Mouse (Mus musculus): Measurements from ENCODE around the gene Rac2. TPM values are rescaled to one million over a fixed set of nuclear protein-coding genes. Genes with fewer than 3 reads are reported as not detected.

Gene Rac2
- polyA plus RNA-seq, 1 experiment from 2014 or later = 2.9 TPM

- WGBS = 53% methylated on average over 11 of the region's 11 CpGs
- ATAC-seq = no peak
- H3K4me2 ChIP-seq = peak overlapping the region; percentile 60
Measured at GRCm38 (mm10) chr15:78528726-78529411, 43.7 kb downstream of the Rac2 start.

DNA sequence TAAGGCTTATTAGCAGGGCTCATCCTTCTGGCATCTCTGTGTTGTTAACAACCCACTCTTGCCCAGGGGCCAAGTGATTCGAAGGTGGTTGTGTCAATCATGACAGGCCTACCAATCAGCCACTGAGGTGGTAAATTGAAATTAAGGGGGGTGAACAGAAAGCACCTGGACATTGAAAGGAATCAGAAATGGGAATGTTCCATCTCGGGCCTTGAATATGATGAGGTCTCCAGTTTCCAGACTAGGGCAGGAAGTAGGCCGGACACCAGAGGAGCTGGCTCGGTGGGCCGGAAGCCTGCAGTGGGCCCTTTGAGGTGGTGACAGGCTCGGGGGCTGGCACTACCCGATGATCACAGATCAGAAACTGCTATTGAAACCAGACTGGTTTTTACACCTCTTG lies 44.6 kb downstream of the Rac2 start:
- no peaks in the 10 kb centered on the region for H3K27me3 ChIP-seq
- H3K36me3 ChIP-seq (ENCODE audit: poor library complexity, severe bottlenecking) = no peaks in the 10 kb centered on the region
- H3K4me3 ChIP-seq = no peak overlapping the region
- no peak overlapping the region for H3K4me2 ChIP-seq
- H3K9me3 ChIP-seq (replicated peaks) = no peaks in the 10 kb centered on the region
- no peak overlapping the region for H3K27ac ChIP-seq
- H3K9ac ChIP-seq = no peak overlapping the region
- ATAC-seq = no peak
- 86% methylated on average over 7 of the region's 7 CpGs for WGBS
- peaks cover 32% of the 10 kb centered on the region for H3K4me1 ChIP-seq

More at GRCm38 (mm10) chr15:78528726-78529411, 43.7 kb downstream of the Rac2 start:
- no peak overlapping the region for H3K27ac ChIP-seq
- peak overlapping the region; percentile 33 for H3K4me3 ChIP-seq
- H3K9ac ChIP-seq = peak overlapping the region; percentile 66
- no peaks in the 10 kb centered on the region for H3K27me3 ChIP-seq
- no peaks in the 10 kb centered on the region for H3K9me3 ChIP-seq (replicated peaks)
- peaks cover 32% of the 10 kb centered on the region for H3K4me1 ChIP-seq
- no peaks in the 10 kb centered on the region for H3K36me3 ChIP-seq (ENCODE audit: poor library complexity, severe bottlenecking)

- Histone ChIP-seq H3K27me3 (no peaks in the 10 kb centered on the region), H3K9me3 (replicated peaks) (no peaks in the 10 kb centered on the region), H3K4me3 (no peak overlapping the region), H3K9ac (no peak overlapping the region), H3K4me2 (no peak overlapping the region), H3K27ac (no peak overlapping the region), H3K4me1 (peaks cover 6% of the 10 kb centered on the region), H3K36me3 (ENCODE audit: poor library complexity, severe bottlenecking) (no peaks in the 10 kb centered on the region)
- 83% methylated on average over 5 of the region's 5 CpGs for WGBS
- no peak for ATAC-seq
Measured at GRCm38 (mm10) chr15:78524163-78524562, 48.4 kb downstream of the Rac2 start.

DNA sequence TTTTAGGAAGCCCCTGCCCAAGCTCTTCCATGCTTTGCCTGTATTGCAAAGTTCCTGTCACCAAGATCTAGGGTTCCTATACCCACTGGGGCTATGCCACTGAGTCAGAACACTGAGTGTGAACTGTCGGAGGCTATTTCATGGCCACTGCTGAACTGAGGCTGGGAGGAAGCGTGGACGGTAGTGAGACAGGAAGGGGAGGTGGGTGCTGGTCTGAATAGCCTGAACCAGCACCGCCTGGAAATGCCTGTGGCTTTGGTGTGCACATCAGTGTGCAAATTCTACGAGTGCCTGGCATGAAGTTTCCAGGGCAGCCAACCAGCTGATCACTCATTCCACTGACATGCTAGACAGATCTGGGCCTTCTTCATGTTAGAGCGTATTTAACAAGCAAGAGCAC lies 50.7 kb downstream of the Rac2 start:
- Histone ChIP-seq H3K4me1 (no peaks in the 10 kb centered on the region), H3K9ac (no peak overlapping the region), H3K4me3 (no peak overlapping the region), H3K27me3 (no peaks in the 10 kb centered on the region), H3K4me2 (no peak overlapping the region), H3K27ac (no peak overlapping the region), H3K36me3 (ENCODE audit: poor library complexity, severe bottlenecking) (no peaks in the 10 kb centered on the region), H3K9me3 (replicated peaks) (no peaks in the 10 kb centered on the region)
- WGBS = 85% methylated on average over 6 of the region's 6 CpGs
- ATAC-seq = no peak

GRCm38 (mm10) chr15:78521331-78521730 lies 51.3 kb downstream of the Rac2 start:
- H3K4me1 ChIP-seq = no peaks in the 10 kb centered on the region
- H3K27ac ChIP-seq = no peak overlapping the region
- no peaks in the 10 kb centered on the region for H3K9me3 ChIP-seq (replicated peaks)
- no peak for ATAC-seq
- H3K9ac ChIP-seq = no peak overlapping the region
- H3K27me3 ChIP-seq = no peaks in the 10 kb centered on the region
- H3K4me2 ChIP-seq = no peak overlapping the region
- no peaks in the 10 kb centered on the region for H3K36me3 ChIP-seq (ENCODE audit: poor library complexity, severe bottlenecking)
- 76% methylated on average over 8 of the region's 8 CpGs for WGBS
- no peak overlapping the region for H3K4me3 ChIP-seq

DNA sequence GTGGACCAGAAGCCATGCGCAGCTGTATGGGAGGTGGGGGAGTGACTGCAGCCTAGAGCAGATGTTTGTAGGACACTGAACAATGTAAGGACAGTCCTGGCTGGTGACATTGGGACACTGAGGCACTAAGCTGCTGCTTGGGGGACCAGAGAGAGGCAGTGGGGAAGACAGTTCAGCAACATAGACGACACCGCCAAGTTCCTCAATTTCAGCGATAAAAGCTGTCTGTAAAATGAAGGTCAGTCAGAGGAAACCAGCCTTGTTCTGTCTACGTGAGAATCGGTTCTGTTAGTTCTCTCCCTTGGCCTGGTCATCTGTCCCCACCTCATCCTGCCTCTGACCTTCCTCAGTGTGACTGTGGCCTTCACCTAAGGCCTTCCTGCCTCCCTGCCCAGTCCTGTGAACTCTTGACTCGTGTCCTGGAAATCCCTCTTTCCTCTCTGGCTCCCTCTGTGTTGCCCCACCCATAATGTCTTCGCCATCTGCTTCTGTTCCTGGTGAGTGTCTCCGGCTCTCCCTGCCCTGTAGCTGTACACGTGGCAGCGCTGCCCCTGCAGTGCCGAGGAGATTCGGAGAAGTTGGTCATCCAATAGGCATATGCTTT lies 52.4 kb downstream of the Rac2 start:
- WGBS = 78% methylated on average over 13 of the region's 13 CpGs
- Histone ChIP-seq H3K4me1 (0 out of 2 replicates have a peak, but pooled peaks cover 1% of the 10 kb centered on the region), H3K36me3 (ENCODE audit: poor library complexity, severe bottlenecking) (no peaks in the 10 kb centered on the region), H3K27ac (no peak overlapping the region), H3K4me3 (no peak overlapping the region), H3K27me3 (no peaks in the 10 kb centered on the region), H3K4me2 (no peak overlapping the region), H3K9ac (no peak overlapping the region), H3K9me3 (replicated peaks) (no peaks in the 10 kb centered on the region)
- ATAC-seq = no peak

DNA sequence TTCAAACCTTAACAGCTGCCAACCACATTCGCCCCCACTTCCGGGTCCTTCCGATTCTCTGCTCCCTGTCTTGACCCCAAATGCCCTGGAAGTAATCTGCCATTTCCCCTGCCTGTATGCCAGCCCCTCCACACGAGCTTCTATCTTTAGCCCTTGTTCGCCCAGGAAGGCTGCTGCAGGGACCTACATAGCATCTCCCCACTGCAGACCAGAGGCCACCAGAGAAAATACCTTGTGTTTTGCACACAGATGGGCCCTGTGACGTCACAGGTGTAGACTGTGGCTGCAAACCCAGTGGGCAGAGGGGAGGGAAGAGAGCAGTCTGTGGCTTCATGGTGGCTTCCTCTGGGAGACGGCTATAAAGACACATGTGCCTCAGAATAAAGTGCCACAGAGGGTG lies 54.4 kb downstream of the Rac2 start:
- Histone ChIP-seq H3K4me1 (0 out of 2 replicates have a peak, but pooled peaks cover 3% of the 10 kb centered on the region), H3K4me3 (no peak overlapping the region), H3K4me2 (no peak overlapping the region), H3K36me3 (ENCODE audit: poor library complexity, severe bottlenecking) (no peaks in the 10 kb centered on the region), H3K9ac (no peak overlapping the region), H3K27me3 (no peaks in the 10 kb centered on the region), H3K9me3 (replicated peaks) (no peaks in the 10 kb centered on the region), H3K27ac (no peak overlapping the region)
- WGBS = 73% methylated on average over 7 of the region's 7 CpGs
- ATAC-seq = no peak

- Histone ChIP-seq H3K9me3 (replicated peaks) (no peaks in the 10 kb centered on the region), H3K36me3 (ENCODE audit: poor library complexity, severe bottlenecking) (no peaks in the 10 kb centered on the region), H3K9ac (no peak overlapping the region), H3K4me1 (0 out of 2 replicates have a peak, but pooled peaks cover 3% of the 10 kb centered on the region), H3K4me3 (no peak overlapping the region), H3K27me3 (no peaks in the 10 kb centered on the region), H3K4me2 (no peak overlapping the region), H3K27ac (no peak overlapping the region; the same call in 1 of the 2 replicates)
- whole genome bisulfite sequencing = 89% methylated on average over 5 of the region's 6 CpGs
- ATAC-seq = no peak
Measured at GRCm38 (mm10) chr15:78515759-78516158, 56.8 kb downstream of the Rac2 start.

GRCm38 (mm10) chr15:78514393-78515146 lies 58.0 kb downstream of the Rac2 start:
- WGBS = 34% methylated on average over 7 of the region's 7 CpGs

GRCm38 (mm10) chr15:78513019-78513418 lies 59.6 kb downstream of the Rac2 start:
- Histone ChIP-seq H3K27ac (no peak overlapping the region), H3K4me3 (no peak overlapping the region), H3K4me1 (peaks cover 17% of the 10 kb centered on the region), H3K9me3 (replicated peaks) (no peaks in the 10 kb centered on the region), H3K36me3 (ENCODE audit: poor library complexity, severe bottlenecking) (no peaks in the 10 kb centered on the region), H3K9ac (no peak overlapping the region), H3K27me3 (no peaks in the 10 kb centered on the region), H3K4me2 (no peak overlapping the region)
- WGBS = 86% methylated on average over 14 of the region's 14 CpGs
- no peak for ATAC-seq

More at GRCm38 (mm10) chr15:78514393-78515146, 58.0 kb downstream of the Rac2 start:
- no peaks in the 10 kb centered on the region for H3K36me3 ChIP-seq (ENCODE audit: poor library complexity, severe bottlenecking)
- no peak overlapping the region for H3K4me3 ChIP-seq
- H3K9ac ChIP-seq = no peak overlapping the region; the same call in 1 of the 2 replicates
- H3K9me3 ChIP-seq (replicated peaks) = no peaks in the 10 kb centered on the region
- ATAC-seq = peak; percentile 59; the same call in 1 of the 2 replicates
- H3K27me3 ChIP-seq = no peaks in the 10 kb centered on the region
- H3K27ac ChIP-seq = no peak overlapping the region
- peaks cover 12% of the 10 kb centered on the region for H3K4me1 ChIP-seq
- H3K4me2 ChIP-seq = no peak overlapping the region

DNA sequence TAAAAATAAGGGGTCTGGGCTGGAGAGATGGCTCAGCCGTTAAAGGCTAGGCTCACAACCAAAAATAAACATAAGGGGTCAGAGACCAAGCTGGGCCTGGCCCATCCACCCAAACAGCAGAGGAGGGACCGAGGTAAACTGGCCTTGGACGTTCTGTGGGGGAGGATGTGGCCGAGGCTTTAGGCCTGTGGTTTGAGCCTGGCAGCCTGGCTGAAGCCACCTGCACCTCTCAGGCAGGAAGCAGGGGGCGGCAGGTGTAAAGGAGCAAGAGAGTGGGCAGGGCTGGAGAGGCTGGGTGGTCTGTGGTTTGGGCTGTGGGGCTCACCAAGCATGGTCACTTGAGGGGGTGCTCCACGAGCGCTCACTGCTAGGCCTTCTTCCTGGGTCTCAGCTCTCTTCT lies 60.6 kb downstream of the Rac2 start:
- Histone ChIP-seq H3K27me3 (no peaks in the 10 kb centered on the region), H3K9me3 (replicated peaks) (no peaks in the 10 kb centered on the region), H3K9ac (no peak overlapping the region), H3K4me3 (no peak overlapping the region), H3K27ac (no peak overlapping the region), H3K4me1 (peaks cover 17% of the 10 kb centered on the region), H3K4me2 (no peak overlapping the region), H3K36me3 (ENCODE audit: poor library complexity, severe bottlenecking) (no peaks in the 10 kb centered on the region)
- no peak for ATAC-seq
- 91% methylated on average over 7 of the region's 7 CpGs for WGBS

GRCm38 (mm10) chr15:78510736-78511135 lies 61.8 kb downstream of the Rac2 start:
- H3K4me3 ChIP-seq = no peak overlapping the region
- no peak for ATAC-seq
- no peaks in the 10 kb centered on the region for H3K27me3 ChIP-seq
- no peaks in the 10 kb centered on the region for H3K9me3 ChIP-seq (replicated peaks)
- no peak overlapping the region for H3K27ac ChIP-seq
- no peaks in the 10 kb centered on the region for H3K36me3 ChIP-seq (ENCODE audit: poor library complexity, severe bottlenecking)
- no peak overlapping the region for H3K4me2 ChIP-seq
- peaks cover 17% of the 10 kb centered on the region for H3K4me1 ChIP-seq
- 89% methylated on average over 6 of the region's 6 CpGs for WGBS
- H3K9ac ChIP-seq = no peak overlapping the region
